Mouse (Mus musculus) right cerebral cortex, adult 18-20 months (tissue): Measurements from ENCODE around the gene Cox17.

ENCODE experiments used
- DNase-seq: peaks from one replicate; pipeline ENCODE4 v3.0.0; 2022; ENCODE audit warnings: mixed read lengths

Gene Cox17

DNA sequence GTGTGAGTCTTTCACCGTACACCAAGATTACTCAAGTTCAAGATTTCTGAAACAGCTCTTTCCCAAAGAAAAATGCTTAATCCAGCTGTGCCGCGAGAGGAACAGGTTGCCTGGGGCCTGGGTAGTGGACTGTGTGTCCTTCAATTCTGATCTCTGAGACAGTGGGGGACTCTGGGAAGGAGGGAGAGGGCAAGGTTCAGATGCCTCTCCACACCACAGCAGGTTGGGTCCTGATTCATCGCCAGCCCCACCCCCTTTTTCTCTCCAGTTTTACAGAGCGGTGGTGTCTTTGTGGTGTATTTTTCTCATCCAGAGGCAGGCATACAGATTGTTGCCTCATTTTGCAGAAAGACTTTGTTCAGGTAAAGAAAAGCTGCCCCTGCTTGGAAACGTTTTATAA, 51.5 kb downstream of the Cox17 start:
- no peak for DNase-seq

DNA sequence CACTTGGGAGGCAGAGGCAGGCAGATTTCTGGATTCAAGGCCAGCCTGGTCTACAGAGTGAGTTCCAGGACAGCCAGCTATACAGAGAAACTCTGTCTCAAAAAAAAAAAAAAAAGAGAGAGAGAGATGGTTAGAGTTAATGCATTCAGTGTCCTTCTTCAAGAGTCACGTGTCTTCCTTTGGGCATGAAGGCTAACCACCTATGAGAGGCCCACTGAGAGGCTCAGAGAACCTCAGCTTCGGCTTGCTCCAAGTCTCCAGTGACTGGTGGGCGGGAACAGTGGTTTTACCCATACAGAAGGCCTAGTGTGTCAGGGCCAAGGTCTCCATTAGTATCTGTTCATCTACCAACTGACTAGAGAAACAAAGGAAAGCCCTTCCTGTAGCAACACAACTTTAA, 52.3 kb downstream of the Cox17 start:
- DNase-seq, result no peak

DNA sequence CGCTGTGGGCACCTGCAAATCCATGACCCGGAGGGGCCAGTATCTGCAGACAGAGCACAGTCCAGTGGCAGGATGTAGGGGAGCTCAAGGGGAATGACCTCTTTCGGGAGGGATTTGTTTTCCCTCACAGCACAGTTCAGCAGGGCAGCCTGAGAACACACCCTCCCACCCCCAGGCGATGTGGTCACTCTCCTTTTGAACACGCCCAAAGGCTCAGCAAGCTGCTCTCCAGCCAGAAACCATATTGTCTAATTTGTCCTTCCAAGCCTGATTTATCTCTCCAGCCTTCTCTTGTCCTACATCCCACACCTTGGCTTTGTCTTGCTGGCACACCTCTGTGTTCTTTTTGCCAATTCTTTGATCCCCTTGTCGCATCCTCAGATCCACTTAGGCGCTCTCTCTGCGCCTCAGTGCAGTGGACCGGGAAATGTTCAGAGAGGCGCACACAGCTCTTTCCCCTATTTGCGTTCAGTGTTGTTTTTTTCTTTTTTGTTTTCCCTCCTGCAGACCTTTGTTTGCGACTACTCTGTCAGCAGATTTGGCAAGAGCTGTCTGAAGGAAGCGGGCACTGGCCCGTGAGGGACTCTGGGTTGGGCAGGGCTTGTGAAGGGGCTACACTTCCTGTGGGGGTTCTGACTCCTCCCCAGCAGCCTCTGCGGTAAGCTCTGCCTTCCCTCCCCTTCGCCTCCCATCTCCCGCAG, 52.9 kb downstream of the Cox17 start:
- peak; percentile 17 for DNase-seq

DNA sequence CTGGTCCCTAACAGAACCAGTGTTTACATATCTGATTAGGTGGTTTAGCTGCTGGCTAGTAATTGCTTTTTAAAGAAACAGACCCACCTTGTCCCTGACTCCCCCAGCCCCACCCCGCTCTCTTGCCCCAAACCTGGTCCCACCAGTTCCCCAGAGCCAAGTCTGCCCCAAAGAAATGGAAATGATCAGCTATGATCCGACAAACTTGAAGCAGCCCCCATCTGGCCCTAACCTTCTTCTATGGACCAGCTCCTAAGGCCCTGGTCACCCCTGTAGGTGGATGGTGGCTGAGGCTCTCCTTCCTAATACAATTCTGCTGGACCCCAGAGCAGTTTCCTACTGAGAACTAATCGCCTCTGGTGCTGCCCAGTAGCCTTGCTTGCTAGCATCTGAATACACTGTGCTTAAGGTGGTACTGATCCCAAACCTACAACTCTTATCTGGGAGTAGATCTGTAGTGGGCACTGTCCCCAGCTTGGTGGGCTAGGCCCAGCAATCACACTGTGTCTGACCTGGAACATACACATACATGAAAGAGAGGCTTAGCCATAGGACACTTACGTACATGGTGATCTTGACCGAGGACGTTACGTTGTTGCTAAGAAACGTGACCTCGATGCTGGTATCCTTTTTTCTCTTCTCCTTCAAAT, 53.6 kb downstream of the Cox17 start:
- DNase-seq, result no peak

DNA sequence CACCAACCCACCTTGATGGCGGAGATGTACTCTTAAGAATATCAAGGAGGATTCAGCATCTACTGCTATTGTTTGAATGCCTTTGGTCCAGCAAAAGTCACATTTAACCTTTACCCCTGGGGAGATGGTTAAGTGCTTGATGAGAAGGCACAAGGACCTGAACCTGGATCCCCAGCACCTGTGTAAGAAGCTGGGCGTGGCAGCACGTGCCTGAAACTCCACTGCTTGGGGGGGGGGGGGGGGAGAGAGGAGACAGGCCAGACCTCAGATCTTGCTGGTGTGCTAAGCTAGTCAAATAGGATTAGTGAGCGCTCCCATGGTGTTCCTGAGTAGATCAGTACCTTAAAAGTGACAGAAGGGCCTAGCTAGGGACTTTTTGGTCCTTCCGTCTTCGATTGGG, 54.7 kb downstream of the Cox17 start:
- DNase-seq, result no peak
